Mouse (Mus musculus): ENCODE measurements around the gene Tet2.

The Tet2 gene

DNA sequence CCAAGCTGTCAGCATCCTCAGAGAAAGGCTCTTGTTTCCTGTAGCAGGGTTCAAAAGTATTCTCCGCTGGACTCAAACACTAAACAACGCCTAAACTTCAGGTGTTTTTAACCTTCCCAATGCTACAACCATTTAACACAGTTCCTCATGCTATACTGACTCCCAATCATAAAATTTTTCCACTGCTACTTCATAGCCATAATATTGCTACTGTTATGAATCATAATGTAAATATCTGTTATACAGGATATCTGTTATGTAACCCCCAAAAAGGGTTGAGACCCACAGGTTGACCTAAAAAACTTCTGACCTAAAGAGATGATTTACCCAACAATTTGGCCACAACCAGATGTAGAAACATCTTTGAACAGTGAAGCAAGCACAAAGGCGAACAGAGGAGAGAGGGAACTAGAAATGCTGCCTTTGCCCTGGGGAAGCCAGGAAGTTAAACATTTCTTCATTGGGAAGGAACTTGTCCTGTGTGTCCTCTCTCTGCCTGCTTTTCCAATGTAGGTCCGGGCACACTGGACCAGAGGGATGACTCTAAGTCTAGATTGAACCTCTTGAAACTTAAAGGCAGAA lies 108.6 kb downstream of the Tet2 start:
- no peak for DNase-seq (ENCODE audit: low spot score)

GRCm38 (mm10) chr3:133435774-133436148 lies 109.2 kb downstream of the Tet2 start:
- DNase-seq (ENCODE audit: low spot score) = no peak

DNA sequence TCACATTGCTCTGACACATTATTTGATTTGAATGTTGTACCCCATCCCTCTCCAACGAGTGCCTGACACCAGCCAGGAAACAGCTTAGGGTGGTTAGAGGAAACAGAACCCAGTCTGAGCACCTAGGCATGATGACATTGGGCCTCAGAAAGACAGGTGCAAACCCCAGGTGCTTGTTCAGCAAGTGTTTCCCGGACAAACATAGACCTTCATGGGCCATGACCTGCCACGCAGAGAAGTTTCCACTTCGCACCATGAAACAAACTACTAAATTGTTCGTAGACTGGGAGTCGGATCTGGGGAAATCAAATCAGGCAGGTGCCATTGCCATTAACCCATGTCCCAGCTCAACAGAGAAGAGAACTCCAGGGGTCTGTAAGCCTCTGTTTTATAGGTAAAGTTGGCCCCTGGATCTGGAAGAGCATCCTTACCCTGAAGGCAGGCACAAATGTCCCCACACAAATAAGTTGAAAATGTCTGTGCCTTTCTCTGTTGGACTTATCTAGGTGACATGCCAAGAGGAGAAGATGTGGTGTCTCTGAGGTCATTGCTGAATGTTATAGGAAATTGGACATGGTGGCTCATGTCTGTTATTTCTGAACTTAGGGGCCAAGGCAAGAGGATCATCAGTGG lies 109.7 kb downstream of the Tet2 start:
- no peak for DNase-seq (ENCODE audit: low spot score)

GRCm38 (mm10) chr3:133429394-133430173 lies 115.4 kb downstream of the Tet2 start:
- DNase-seq (ENCODE audit: low spot score) = no peak

GRCm38 (mm10) chr3:133428003-133428402 lies 116.9 kb downstream of the Tet2 start:
- no peak for DNase-seq (ENCODE audit: low spot score)

- no peak for DNase-seq (ENCODE audit: low spot score)
These were observed 121.9 kb downstream of the Tet2 start for GRCm38 (mm10) chr3:133423073-133423472.

DNA sequence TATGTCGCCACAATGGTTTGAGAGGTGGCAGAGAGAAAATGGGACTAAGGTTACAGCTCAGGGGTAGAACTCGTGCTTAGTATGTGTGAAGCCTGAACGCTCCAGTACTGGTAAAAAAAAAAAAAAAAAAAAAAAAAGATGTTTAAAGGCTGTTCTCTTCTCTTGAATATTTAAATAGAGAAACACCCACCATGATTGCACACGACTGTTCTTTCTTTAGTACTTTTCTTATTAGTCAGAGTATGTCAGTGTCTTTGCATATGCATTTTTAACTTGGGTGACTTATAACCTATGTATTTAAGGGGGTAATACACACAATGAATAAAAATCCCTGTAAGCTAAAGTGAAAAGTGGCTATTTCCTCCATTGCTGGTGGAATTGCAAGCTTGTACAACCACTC lies 130.2 kb downstream of the Tet2 start:
- DNase-seq (ENCODE audit: low spot score) = no peak

All from urinary bladder, postnatal 25 days (tissue).